Mouse (Mus musculus) limb, embryonic 12.5 days (tissue): ENCODE measurements at regions not wholly inside any gene's neighbourhood (a gene's known extent, or its start where the extent isn't known, plus 50 kb on each side); places are given as distances from the start of the nearest gene placed in this dataset.
A peak's percentile ranks its signal among the peaks of the same experiment; 100 is the strongest.

Experiments
- ATAC-seq: fragments of 200-750 bp; cut with Nextera tagmentation; 2 replicates; pipeline ENCODE4 v1.8.0; 2017; ENCODE audit warnings: low read depth, moderate TSS enrichment; ENCODE audit not compliant: insufficient number of reproducible peaks, insufficient read depth, low FRiP score, low TSS enrichment
- H3K27ac ChIP-seq: fragments of 300-500 bp; sonication (generic); 2 replicates; pipeline ENCODE4 v1.5.1; 2016; ENCODE audit warnings: mild to moderate bottlenecking, moderate library complexity
- H3K27me3 ChIP-seq: fragments of 300-500 bp; sonication (generic); 2 replicates; pipeline ENCODE4 v1.6.1; 2016; ENCODE audit warnings: mild to moderate bottlenecking, moderate library complexity
- H3K36me3 ChIP-seq: fragments of 300-500 bp; sonication (generic); 2 replicates; pipeline ENCODE4 v1.6.1; 2016; ENCODE audit warnings: mild to moderate bottlenecking, moderate library complexity
- H3K4me1 ChIP-seq: fragments of 300-500 bp; sonication (generic); replicated peaks from 2 replicates; pipeline ENCODE4 v1.6.1; 2016
- H3K4me2 ChIP-seq: fragments of 300-500 bp; sonication (generic); 2 replicates; pipeline ENCODE4 v1.6.1; 2016; ENCODE audit warnings: mild to moderate bottlenecking, moderate library complexity
- H3K4me3 ChIP-seq: fragments of 300-500 bp; sonication (generic); replicated peaks from 2 replicates; pipeline ENCODE4 v1.5.1; 2016; ENCODE audit warnings: mild to moderate bottlenecking
- H3K9ac ChIP-seq: fragments of 300-500 bp; sonication (generic); replicated peaks from 2 replicates; pipeline ENCODE4 v1.6.1; 2016; ENCODE audit warnings: mild to moderate bottlenecking, moderate library complexity
- H3K9me3 ChIP-seq: fragments of 300-500 bp; sonication (generic); 2 replicates; pipeline ENCODE4 v1.6.1; 2016; ENCODE audit warnings: mild to moderate bottlenecking, moderate library complexity
- WGBS: fragments of 180-500 bp; shearing (Covaris S2); methylation state at CpG from one replicate; pipeline ENCODE4 v1.1.7; 2016; 5-methylcytosine and 5-hydroxymethylcytosine counted together

GRCm38 (mm10) chrX:11924639-11925302 lies 235.4 kb downstream of the Bcor start:
- Histone ChIP-seq H3K27me3 (peaks cover 39% of the 10 kb centered on the region), H3K9me3 (no peaks in the 10 kb centered on the region), H3K9ac (no peak overlapping the region), H3K36me3 (no peaks in the 10 kb centered on the region), H3K27ac (no peak overlapping the region), H3K4me1 (peaks cover 18% of the 10 kb centered on the region; the same call in 1 of the 2 replicates), H3K4me2 (no peak overlapping the region), H3K4me3 (no peak overlapping the region)
- ATAC-seq, result no peak
- 69% methylated on average over 3 of the region's 3 CpGs for WGBS

DNA sequence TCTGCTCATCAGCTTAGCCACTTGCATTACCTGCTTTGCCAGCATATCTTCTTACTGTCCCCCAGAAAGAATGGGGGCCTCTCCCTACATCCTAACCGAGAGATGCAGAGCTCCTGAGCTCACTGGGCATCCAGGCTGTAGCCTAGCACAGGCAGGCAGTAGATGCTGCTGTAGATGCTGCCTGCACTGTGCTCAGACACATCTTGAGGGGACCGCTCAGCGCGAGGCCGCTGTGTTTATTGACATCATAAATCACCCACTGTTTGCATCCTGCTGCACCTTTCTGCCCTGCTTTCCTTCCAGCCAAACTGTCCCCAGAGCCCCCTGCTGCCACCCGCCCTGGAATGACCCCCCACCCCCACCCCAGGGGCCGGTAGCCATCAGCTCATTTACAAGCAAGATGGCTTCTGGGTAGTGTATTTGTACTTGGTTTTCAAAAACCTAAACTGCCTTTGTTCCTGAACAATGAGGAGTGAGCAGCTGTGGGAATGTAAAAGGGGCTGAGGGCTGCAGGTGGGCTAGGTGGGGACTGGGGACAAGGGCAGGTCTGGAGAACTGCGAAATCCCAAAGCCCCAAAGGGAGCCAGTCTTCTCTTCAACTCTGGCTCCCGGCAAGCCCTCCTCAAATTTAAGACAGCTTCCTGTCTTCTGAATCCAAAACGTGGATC lies 233.2 kb downstream of the Bcor start:
- no peak for ATAC-seq
- Histone ChIP-seq H3K27me3 (peaks cover 43% of the 10 kb centered on the region), H3K9me3 (no peaks in the 10 kb centered on the region), H3K4me1 (peaks cover 24% of the 10 kb centered on the region), H3K36me3 (no peaks in the 10 kb centered on the region), H3K9ac (no peak overlapping the region), H3K4me3 (no peak overlapping the region), H3K4me2 (no peak overlapping the region), H3K27ac (0 out of 2 replicates have a peak overlapping the region, but pooled peaks have one; percentile 12)
- WGBS, result 19% methylated on average over 10 of the region's 10 CpGs

- Histone ChIP-seq H3K36me3 (no peaks in the 10 kb centered on the region), H3K27me3 (peaks cover 34% of the 10 kb centered on the region), H3K9me3 (no peaks in the 10 kb centered on the region), H3K4me1 (peaks cover 24% of the 10 kb centered on the region), H3K9ac (no peak overlapping the region), H3K4me2 (no peak overlapping the region), H3K27ac (no peak overlapping the region), H3K4me3 (no peak overlapping the region)
- 29% methylated on average over 6 of the region's 6 CpGs for WGBS
- no peak for ATAC-seq
Observed at GRCm38 (mm10) chrX:11929448-11929847, 230.7 kb downstream of the Bcor start.

DNA sequence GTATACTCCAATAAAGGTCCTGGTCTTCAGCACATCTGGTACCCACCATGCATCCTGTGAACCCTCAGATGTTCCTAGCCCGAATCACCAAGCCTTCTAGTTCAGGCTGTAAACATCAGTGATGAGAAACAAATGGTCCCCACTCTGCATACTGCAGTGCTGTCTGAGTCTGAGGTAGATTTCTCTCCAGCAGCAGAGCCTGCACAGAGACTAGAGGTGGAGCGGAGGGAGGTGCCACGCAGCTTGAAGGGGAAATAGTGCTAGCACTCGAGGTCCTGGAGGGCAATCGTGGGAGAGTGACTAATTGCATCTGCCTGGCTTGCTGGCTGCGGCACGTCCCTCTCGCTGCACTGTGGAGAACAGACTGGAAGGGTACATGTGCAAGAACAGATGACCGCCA lies 228.7 kb downstream of the Bcor start:
- Histone ChIP-seq H3K4me1 (peaks cover 27% of the 10 kb centered on the region), H3K36me3 (no peaks in the 10 kb centered on the region), H3K27ac (0 out of 2 replicates have a peak overlapping the region, but pooled peaks have one; percentile 13), H3K27me3 (peaks cover 37% of the 10 kb centered on the region), H3K9me3 (no peaks in the 10 kb centered on the region), H3K4me2 (no peak overlapping the region), H3K9ac (no peak overlapping the region), H3K4me3 (no peak overlapping the region)
- ATAC-seq, result no peak
- 24% methylated on average over 9 of the region's 9 CpGs for WGBS

- no peak overlapping the region for H3K9ac ChIP-seq
Observed at GRCm38 (mm10) chrX:11935337-11935736, 224.8 kb downstream of the Bcor start.

DNA sequence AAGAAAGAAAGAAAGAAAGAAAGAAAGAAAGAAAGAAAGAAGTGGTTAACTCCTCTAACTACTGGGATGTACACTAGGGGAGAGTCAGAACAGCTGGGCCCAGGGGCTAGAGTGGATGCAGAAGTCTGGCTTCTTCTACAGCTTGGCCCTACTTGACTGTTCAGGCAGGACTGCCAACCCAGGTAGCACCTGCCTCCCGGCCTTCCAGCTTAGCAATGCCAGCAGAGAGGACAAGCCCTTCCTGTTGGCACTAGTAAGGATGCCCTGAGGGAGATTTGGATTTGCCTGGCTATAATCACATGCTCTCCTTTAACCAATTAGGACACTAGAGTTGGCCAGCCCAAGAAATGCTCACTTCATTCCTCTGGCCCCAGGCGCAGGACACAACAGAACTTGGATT lies 219.9 kb downstream of the Bcor start:
- no peak overlapping the region for H3K27ac ChIP-seq
- peaks cover 8% of the 10 kb centered on the region; the same call in 1 of the 2 replicates for H3K4me1 ChIP-seq
- no peak overlapping the region for H3K4me3 ChIP-seq
- ATAC-seq, result no peak
- no peaks in the 10 kb centered on the region for H3K36me3 ChIP-seq
- no peaks in the 10 kb centered on the region for H3K9me3 ChIP-seq
- H3K9ac ChIP-seq, result no peak overlapping the region
- 71% methylated on average over 2 of the region's 2 CpGs for WGBS
- no peak overlapping the region for H3K4me2 ChIP-seq
- peaks cover 16% of the 10 kb centered on the region for H3K27me3 ChIP-seq

More at GRCm38 (mm10) chrX:11935337-11935736, 224.8 kb downstream of the Bcor start:
- H3K4me2 ChIP-seq, result no peak overlapping the region
- WGBS, result 63% methylated on average over 5 of the region's 5 CpGs
- H3K4me3 ChIP-seq, result no peak overlapping the region
- no peaks in the 10 kb centered on the region for H3K9me3 ChIP-seq
- H3K36me3 ChIP-seq, result no peaks in the 10 kb centered on the region
- H3K27me3 ChIP-seq, result peaks cover 13% of the 10 kb centered on the region
- ATAC-seq, result no peak
- no peak overlapping the region for H3K27ac ChIP-seq
- peaks cover 9% of the 10 kb centered on the region for H3K4me1 ChIP-seq

GRCm38 (mm10) chrX:11943367-11943766 lies 216.8 kb downstream of the Bcor start:
- Histone ChIP-seq H3K9ac (no peak overlapping the region), H3K36me3 (no peaks in the 10 kb centered on the region), H3K4me1 (peaks cover 8% of the 10 kb centered on the region; the same call in 1 of the 2 replicates), H3K9me3 (no peaks in the 10 kb centered on the region), H3K4me3 (no peak overlapping the region), H3K4me2 (no peak overlapping the region), H3K27ac (no peak overlapping the region), H3K27me3 (peaks cover 38% of the 10 kb centered on the region)
- WGBS, result 44% methylated on average over 10 of the region's 10 CpGs
- no peak for ATAC-seq

DNA sequence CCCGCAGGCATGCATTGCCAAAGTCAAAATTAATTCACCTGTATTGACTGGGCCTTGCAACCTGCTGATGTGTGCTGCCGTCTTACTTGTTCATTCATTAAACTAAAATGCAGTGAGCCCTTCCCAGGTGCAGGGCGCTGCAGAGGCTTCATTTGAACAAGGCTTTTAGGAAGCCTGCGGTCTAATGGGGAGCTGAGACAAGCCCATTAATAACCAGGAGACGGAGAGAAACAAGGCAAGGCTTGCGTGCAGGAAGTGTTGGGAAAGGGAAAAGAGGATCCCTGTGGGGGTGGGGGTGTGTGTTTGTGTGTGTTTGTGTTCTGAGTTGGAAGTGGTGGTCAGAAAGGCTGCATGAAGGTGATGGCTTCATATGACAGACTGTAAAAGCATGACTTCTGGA lies 215.6 kb downstream of the Bcor start:
- Histone ChIP-seq H3K9ac (no peak overlapping the region), H3K4me3 (no peak overlapping the region), H3K4me1 (peaks cover 8% of the 10 kb centered on the region; the same call in 1 of the 2 replicates), H3K27ac (no peak overlapping the region), H3K27me3 (peaks cover 41% of the 10 kb centered on the region), H3K9me3 (no peaks in the 10 kb centered on the region), H3K4me2 (no peak overlapping the region), H3K36me3 (no peaks in the 10 kb centered on the region)
- WGBS, result 29% methylated on average over 6 of the region's 6 CpGs
- ATAC-seq, result no peak

- no peaks in the 10 kb centered on the region for H3K36me3 ChIP-seq
- H3K27ac ChIP-seq, result no peak overlapping the region
- H3K9me3 ChIP-seq, result no peaks in the 10 kb centered on the region
- H3K4me2 ChIP-seq, result no peak overlapping the region
- H3K9ac ChIP-seq, result no peak overlapping the region
- no peak for ATAC-seq
- H3K4me1 ChIP-seq, result peaks cover 8% of the 10 kb centered on the region; the same call in 1 of the 2 replicates
- peaks cover 43% of the 10 kb centered on the region for H3K27me3 ChIP-seq
- no peak overlapping the region for H3K4me3 ChIP-seq
- WGBS, result 45% methylated on average over 1 of the region's 1 CpGs
Observed at GRCm38 (mm10) chrX:11945280-11945679, 214.9 kb downstream of the Bcor start.

- Histone ChIP-seq H3K27me3 (peaks cover 24% of the 10 kb centered on the region), H3K9me3 (no peaks in the 10 kb centered on the region), H3K4me1 (no peaks in the 10 kb centered on the region), H3K4me2 (no peak overlapping the region), H3K27ac (no peak overlapping the region), H3K36me3 (no peaks in the 10 kb centered on the region), H3K9ac (no peak overlapping the region), H3K4me3 (no peak overlapping the region)
- ATAC-seq, result no peak
- WGBS, result 48% methylated on average over 2 of the region's 2 CpGs
Observed at GRCm38 (mm10) chrX:11952193-11952592, 208.0 kb downstream of the Bcor start.

- no peaks in the 10 kb centered on the region for H3K4me1 ChIP-seq
- no peaks in the 10 kb centered on the region for H3K9me3 ChIP-seq
- peaks cover 18% of the 10 kb centered on the region for H3K27me3 ChIP-seq
- H3K4me2 ChIP-seq, result no peak overlapping the region
- ATAC-seq, result no peak
- H3K27ac ChIP-seq, result no peak overlapping the region
- H3K4me3 ChIP-seq, result no peak overlapping the region
- H3K36me3 ChIP-seq, result no peaks in the 10 kb centered on the region
- no peak overlapping the region for H3K9ac ChIP-seq
- WGBS, result 88% methylated on average over 3 of the region's 3 CpGs
Observed at GRCm38 (mm10) chrX:11956194-11956593, 204.0 kb downstream of the Bcor start.
